Mouse (Mus musculus) CD8-positive naive resting alpha-beta T cell, adult 2 months (primary cell): ENCODE data around the gene Kcnip4.

Source experiments
- DNase-seq, 2 experiments: peaks; one replicate each; pipeline ENCODE4 v3.0.0; 2022; ENCODE audit warnings: low read depth in 2 of 2, low spot score in 2 of 2

Kcnip4 gene

GRCm38 (mm10) chr5:49356381-49356780 lies 168.3 kb downstream of the Kcnip4 start:
- DNase-seq, result no peak

GRCm38 (mm10) chr5:49352061-49352460 lies 172.6 kb downstream of the Kcnip4 start:
- no peak for DNase-seq

DNA sequence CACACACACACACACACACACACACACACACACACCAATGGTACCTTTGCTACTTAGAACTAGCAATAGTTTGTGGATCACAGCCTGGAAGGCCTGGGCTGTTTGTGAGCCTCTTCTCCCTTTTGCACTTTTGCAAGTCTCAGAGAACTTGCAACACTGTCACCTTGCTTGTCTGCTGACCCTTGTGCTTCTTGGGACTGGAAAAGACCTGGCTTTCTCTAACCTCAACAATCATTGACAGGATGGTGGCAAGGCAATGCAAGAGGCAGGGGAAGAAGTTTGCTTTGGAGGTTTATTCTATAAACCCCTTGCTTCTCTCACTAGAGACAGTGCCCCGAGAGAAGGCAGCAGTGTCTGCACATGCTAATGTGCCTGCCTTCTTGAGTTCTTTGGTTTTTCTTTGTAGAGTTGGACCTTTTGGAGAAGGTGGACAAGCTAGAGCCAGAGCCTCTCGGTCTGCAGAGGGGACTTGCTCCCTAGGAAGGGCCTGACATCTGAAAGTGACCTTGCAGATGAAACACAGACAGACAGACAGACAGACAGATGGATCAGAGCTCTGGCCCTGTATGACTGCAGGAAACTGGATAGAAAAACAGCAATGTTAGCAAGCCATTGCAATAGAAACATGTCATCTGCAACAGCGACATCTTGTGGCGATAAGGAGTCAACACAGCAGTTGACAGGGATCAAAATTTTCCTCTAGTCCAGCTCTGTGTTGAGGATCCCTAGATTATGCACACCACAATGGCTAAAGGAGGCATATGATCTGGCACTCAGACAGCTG lies 174.4 kb downstream of the Kcnip4 start:
- DNase-seq, result no peak

- DNase-seq, result no peak
These were observed 175.2 kb downstream of the Kcnip4 start for GRCm38 (mm10) chr5:49349541-49349940.

DNA sequence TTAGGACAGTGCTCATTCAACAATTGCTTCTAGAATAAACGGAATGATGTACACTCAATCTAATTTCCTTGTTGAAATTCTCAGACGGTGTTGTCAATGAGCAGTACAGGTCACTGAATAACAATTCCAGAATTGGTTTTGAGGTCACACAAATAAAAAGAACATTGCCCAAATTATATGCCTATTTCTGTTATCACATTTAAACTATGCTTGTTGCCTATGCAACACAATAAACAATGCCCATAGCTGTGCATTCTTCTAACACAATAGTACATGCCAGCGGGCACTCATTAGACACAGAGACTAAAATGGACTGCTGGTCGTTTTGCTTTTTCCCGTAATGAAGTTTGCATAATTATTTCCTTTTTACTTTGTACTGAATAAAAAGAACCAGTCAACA lies 176.2 kb downstream of the Kcnip4 start:
- no peak for DNase-seq

DNA sequence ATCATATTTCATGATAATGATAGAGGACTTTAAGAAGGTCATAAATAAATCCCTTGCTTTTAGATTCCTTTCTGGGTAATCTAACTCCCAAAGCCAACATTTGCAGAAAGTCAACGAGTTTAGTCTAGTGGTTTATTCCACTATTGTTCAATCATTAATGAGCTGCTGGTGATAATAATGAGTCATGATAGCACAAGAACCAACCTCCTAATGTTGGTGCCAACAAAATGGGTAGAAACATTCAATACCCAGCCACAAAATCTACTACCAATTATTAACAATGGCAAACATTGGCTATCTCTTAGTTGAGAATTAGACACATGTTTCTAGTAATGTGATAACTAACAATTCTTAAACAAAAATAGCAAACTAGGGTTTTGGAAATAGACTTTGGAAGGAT lies 180.1 kb downstream of the Kcnip4 start:
- DNase-seq, result no peak

DNA sequence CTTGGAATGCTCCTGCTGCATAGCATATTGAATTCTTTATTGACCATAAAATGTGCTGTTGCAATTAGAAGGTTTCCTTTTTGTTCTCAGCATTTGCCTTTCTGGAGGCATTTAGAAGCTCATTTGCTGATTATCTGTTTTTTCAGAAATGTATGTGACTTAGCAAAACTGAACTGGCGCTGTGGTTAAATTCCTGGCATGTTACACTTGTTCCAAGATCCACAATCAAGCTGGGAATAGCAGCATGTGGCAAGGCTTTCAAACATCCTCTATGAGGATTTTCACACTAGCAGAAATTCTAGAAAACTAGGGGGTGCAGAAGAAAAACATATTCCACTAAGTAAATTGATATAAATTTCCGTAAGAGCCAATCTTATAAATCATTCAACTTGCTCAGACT lies 187.5 kb downstream of the Kcnip4 start:
- DNase-seq, result no peak

GRCm38 (mm10) chr5:49333063-49333462 lies 191.6 kb downstream of the Kcnip4 start:
- DNase-seq, result no peak

GRCm38 (mm10) chr5:49329023-49329422 lies 195.7 kb downstream of the Kcnip4 start:
- DNase-seq, result no peak

- no peak for DNase-seq
These were observed 206.0 kb downstream of the Kcnip4 start for GRCm38 (mm10) chr5:49318661-49319060.

GRCm38 (mm10) chr5:49317869-49318268 lies 206.8 kb downstream of the Kcnip4 start:
- no peak for DNase-seq

GRCm38 (mm10) chr5:49306796-49307195 lies 217.9 kb downstream of the Kcnip4 start:
- no peak for DNase-seq

GRCm38 (mm10) chr5:49305321-49305720 lies 219.4 kb downstream of the Kcnip4 start:
- DNase-seq, result no peak

- no peak for DNase-seq
These were observed 226.1 kb downstream of the Kcnip4 start for GRCm38 (mm10) chr5:49298654-49299053.

DNA sequence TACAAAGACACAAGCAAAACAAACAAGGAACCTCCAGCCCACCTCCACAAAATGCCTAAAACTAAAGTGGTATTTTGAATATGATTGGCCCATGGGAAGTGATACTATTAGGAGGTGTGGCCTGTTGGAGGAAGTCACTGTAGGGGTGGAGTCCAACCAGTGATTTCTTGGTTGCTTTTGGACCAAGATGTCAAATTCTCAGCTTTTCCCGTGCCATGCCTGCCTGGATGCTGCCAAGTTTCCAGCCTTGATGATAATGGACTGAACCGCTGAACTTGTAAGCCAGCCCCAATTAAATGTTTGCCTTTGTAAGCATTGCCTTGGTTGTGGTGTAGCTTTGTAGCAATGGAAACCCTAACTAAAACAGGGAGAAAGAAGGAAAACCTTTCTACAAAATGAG lies 232.3 kb downstream of the Kcnip4 start:
- DNase-seq, result no peak

DNA sequence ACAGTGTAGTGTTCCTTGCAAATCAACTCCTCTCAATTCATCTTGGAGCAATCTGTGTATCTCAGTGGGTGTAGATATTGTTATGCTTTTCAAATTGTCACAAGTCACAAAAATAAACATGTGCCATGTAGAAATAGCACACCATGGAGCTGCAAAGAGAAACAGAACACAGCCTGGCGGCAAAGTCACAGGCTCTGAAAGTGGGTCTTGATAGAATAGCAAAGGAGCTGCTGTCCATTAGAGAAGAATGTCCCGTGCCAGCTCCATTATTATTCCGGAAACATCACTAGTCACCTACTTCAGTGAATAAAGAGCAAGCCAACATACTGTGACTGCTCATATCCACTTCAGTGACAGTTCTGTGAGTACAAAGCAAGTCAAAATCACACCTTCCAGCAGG lies 232.9 kb downstream of the Kcnip4 start:
- DNase-seq, result no peak

GRCm38 (mm10) chr5:49285455-49286135 lies 239.1 kb downstream of the Kcnip4 start:
- DNase-seq, result no peak

DNA sequence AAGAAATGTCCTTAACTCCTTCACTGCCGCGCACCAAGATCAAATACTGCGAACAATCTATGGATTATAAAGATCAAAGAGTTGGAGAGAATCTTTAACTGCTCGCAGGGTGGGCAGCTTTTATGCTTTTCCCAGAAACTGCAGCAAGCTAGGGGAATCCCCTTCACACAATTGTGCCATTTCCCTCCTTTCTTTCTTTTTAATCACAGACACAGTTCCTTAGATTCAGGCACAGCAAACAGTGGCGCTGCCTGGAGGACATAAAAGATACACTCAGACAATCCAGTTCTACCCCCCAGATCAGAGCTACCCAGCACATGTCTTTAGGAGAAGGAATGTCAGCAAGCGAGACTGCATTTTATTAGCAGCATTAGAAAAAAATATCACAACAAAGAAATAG lies 239.9 kb downstream of the Kcnip4 start:
- no peak for DNase-seq

GRCm38 (mm10) chr5:49283403-49283802 lies 241.3 kb downstream of the Kcnip4 start:
- DNase-seq, result no peak

DNA sequence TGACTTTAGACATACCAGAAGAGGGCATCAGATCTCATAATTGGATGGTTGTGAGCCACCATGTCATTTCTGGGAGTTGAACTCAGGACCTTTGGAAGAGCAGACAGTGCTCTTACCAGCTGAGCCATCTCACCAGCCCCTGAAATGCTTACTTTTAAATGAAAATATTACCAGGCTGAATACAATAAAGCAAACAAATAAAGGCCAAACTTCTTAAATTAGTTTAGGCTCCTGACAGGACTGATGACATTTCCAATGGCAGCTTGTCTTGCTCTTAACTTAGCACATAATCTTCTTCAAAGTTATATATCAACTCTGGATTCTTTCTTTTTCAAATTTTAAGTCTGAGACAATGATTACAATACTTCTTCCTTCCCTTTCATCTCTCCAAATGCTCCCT lies 252.8 kb downstream of the Kcnip4 start:
- DNase-seq, result no peak

- no peak for DNase-seq
These were observed 255.9 kb downstream of the Kcnip4 start for GRCm38 (mm10) chr5:49268807-49269206.

GRCm38 (mm10) chr5:49259356-49259755 lies 265.4 kb downstream of the Kcnip4 start:
- no peak for DNase-seq

DNA sequence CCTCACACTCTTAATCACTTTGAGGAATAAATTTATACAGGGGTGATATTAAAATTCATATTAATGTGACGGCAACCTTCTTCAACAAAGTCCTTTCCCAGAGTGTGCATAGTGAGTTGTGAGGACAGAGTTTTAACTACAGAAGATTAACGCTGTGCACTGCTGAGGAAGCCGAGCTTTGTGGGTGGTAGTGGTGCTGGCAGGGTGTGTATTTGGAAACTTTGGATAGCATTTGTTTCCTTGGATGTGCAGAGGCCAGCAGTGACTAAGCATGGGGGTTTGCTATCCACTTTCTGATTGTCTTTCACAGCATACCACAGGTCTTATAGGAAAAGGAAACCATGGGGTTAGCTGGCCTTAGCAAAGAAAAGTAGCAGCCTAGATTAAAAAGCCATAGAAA lies 267.9 kb downstream of the Kcnip4 start:
- no peak for DNase-seq
